Mouse (Mus musculus) right cerebral cortex, adult 2 months (tissue): Measurements from ENCODE around the gene Spcs3.
"Not testable (repeated sequence)": the region's sequence is repeated elsewhere in the genome, so short reads cannot be mapped to it uniquely, and the experiment has no call there.

Source experiments
- DNase-seq, 2 experiments: peaks; one replicate each; pipeline ENCODE4 v3.0.0; 2021 to 2022; ENCODE audit warnings: low spot score in 2 of 2

Gene Spcs3

GRCm38 (mm10) chr8:54529382-54530296 is at the start of gene Spcs3, which contains the start of gene Asb5:
Spcs3 (minus strand) TSS chr8:54529998.
Asb5 (plus strand) TSS chr8:54529580.
- peak; percentile 93 to 94 for DNase-seq

GRCm38 (mm10) chr8:54570618-54571609 is 41.1 kb upstream of the Spcs3 start:
- no peak for DNase-seq

DNA sequence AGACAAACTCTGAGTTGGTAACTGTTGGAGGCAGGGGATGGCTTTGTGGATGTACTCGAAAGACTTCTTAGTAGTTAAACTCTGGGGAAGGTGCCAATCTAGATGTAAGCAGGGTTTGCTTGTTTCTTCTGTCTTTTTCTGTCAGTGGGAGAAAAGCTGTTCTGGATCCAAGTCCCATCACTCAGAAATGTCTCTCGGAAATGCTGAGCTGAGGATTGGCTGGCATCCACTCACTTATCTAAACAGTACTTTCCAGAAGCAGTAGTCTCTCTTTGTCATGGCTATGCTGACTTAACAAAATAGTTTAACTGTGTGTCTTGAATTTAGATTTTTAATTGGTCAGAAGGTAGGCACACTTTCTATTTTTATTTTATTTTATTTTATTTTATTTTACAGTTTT is 37.4 kb upstream of the Spcs3 start:
- DNase-seq, result no peak

GRCm38 (mm10) chr8:54565603-54566260 is 35.9 kb upstream of the Spcs3 start:
- DNase-seq, result no peak

DNA sequence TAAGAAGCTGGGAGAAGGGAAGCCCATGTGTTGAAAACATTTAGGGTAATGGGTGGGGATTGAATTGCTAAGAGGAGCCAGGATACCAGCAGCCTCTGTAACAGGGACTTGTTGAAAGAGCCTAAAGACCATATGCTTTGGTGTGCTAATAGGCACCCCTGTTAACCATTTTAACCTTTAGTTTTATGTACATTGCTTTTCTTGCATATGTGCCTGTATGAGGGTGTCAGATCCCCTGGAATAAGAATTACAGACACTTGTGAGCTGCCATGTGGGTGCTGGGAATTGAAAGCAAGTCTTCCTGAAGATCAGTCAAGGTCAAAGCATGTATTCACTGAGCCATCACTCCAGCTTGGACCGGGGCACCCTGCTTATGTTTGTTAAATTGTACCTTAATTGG is 35.4 kb upstream of the Spcs3 start:
- DNase-seq, result no peak

- DNase-seq, result no peak
Measured at GRCm38 (mm10) chr8:54562137-54562536, 32.3 kb upstream of the Spcs3 start.

GRCm38 (mm10) chr8:54554921-54555320 is 25.1 kb upstream of the Spcs3 start:
- DNase-seq, result no peak

DNA sequence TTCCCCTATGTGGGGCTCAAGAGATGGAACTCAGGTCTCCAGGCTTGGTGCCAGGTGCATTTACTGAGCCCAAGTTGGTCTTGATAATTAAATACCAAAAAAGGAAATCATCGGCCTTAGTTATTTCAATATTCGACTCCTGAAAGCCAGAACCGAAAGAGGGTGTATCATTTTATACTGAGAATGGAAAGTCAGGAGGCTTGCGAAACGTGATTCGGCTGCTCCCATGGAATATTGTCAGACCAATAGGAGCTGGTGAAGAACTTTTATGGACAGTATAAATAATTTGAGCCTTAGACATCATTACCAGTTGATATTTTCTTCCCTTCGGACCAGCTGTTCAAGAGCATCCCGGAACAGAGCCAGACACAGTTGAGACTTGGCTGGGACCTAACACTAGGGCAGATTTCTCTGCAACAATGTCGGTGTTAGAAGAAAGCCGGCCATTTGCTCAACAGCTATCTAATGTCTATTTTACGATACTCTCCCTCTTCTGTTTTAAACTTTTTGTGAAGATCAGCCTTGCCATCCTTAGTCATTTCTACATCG is 20.3 kb upstream of the Spcs3 start:
- DNase-seq, result no peak

DNA sequence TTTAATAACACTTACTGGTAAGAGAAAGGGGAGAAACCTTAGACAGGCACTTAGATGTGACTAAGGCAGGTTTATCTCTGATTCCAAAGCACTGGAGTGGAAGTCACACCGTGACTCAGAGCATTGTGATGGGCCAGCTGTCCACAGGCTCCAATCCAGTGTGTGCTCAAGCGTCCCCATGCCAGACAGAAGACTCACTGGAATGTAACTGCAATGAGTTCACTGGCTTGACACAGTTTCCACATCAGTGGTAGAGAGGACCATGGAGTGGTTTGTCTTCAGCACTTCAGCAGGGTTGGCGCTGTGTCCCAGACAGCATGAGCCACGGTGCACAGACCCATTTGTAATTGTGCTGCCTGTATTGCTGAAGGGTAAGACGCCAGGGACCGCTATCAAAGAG is 18.6 kb upstream of the Spcs3 start:
- no peak for DNase-seq

DNA sequence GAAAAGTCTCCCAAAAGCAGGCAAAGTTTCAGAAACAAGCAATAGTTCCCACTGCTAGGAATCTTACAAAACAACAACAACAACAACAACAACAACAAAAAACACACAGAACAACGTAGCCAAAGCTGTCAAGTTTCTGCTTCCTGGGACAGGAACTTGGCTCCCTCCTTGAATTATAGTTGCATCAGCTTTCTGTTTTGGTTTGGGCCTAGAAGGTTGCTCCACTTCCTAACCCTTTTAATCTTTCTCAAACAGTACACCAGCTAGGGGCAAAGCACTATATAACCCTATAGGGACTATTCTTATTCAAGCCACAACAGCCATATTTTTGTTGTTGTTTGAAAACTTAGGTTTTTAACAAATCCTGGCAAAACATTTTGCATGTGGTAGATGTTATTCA is 11.5 kb upstream of the Spcs3 start:
- no peak for DNase-seq

DNA sequence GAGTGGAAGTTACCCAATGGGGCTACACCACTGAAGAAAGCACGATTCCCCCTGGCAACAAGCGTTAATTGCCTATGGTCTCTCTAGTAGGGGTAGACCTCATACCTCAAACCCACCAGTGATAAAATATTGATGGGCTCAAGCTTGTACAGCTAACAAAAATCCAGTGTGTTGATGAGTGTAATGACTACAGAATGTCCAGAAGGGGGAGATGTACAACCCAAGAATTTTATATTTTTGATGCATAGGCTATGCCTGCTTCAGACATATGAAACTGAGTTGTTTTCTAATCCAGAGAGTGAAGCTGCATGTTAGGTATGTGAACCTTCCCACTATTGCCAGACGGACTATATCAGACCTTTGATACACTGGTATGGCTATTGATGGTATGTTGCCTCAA is 7.5 kb upstream of the Spcs3 start:
- DNase-seq, result no peak

DNA sequence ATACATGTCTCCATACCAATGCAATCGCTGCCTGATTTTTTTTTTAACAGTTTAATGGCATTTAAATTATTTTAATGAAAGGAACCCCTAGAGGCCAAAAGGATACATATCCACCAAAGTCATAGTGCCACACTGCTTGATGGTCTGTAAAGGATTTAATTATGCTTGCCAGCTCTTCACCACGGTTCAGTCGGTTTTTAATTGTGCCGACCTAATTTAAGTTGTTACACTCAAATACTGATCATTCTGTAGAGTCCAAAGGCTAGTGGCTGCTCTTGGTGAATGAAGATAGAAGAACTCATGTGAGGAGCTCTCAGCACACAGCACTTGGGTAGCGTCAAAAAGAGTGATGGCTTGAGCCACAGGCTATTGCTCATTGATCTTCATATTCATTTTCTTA is 5.4 kb upstream of the Spcs3 start:
- no peak for DNase-seq

DNA sequence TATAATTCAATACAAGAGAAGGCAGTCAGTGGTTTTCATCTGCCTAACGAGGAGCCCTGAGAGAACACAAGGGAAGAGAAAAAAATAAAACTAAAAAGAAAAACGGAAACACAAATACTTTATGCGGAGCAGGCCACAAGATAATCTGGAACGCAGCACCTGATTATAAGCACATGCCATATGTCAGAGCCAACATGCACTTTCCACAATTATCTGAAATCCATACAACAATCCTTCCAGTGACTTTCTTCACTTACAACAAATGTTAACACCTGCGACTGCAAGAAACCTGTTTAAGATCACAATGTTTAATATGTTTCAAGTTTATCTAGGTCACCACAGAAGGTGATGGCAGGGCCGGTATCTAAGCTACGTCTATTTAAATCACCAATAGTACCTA is 1.2 kb downstream of the Spcs3 start:
- DNase-seq, result no peak

- DNase-seq, result no peak
Measured at GRCm38 (mm10) chr8:54526700-54527099, 3.1 kb downstream of the Spcs3 start.

GRCm38 (mm10) chr8:54525606-54526005 is 4.2 kb downstream of the Spcs3 start:
- DNase-seq, result no peak

- no peak for DNase-seq
Measured at GRCm38 (mm10) chr8:54520516-54520915, 9.3 kb downstream of the Spcs3 start.

DNA sequence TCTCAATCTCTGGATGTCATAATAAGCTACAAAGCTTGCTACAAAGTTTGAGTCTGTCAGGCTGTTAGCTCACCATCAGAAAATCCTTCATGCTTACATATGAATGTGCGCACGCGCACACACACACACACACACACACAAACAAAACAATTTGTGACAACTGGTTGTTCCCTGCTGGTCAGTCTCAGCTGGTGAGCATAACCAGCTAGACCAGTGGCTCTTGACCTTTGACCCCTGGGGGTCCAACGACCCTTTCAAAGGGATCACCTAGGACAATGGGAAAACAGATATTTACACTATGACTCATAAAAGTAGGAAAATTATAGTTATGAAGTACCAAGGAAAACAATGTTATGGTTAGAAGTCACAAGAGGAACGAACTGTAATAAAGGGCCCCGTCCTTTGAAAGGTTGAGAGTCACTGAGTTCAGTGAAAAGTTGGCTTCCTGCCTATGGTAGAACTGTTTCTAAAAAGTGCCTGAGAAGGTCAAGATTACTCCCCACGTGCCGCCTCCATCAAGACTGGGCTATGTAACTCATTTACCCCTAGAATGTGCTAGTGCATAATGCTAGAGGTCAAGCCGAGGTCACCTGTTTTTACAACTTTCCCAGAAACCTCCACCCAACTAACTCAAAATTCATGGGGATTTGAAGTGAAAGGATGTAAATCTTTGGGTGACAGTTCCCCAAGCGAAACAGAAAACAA is 10.9 kb downstream of the Spcs3 start:
- no peak for DNase-seq

GRCm38 (mm10) chr8:54512200-54512599 is 17.6 kb downstream of the Spcs3 start:
- DNase-seq, result not testable (repeated sequence)

- no peak for DNase-seq
Measured at GRCm38 (mm10) chr8:54511791-54512190, 18.0 kb downstream of the Spcs3 start.

GRCm38 (mm10) chr8:54509221-54509721 is 20.5 kb downstream of the Spcs3 start:
- peak; percentile 66 to 68 for DNase-seq

GRCm38 (mm10) chr8:54508814-54509213 is 21.0 kb downstream of the Spcs3 start:
- DNase-seq, result no peak
